Mouse (Mus musculus): ENCODE measurements around the gene Rhox4c.
"Not testable (repeated sequence)": the region's sequence is repeated elsewhere in the genome, so short reads cannot be mapped to it uniquely, and the experiment has no call there.

The Rhox4c gene

GRCm38 (mm10) chrX:37480037-37480436 is at the start of gene Rhox4c:
Gene Rhox4c (plus strand): TSS chrX:37480337.
- not testable (repeated sequence) for DNase-seq

- DNase-seq = not testable (repeated sequence)
Measured at GRCm38 (mm10) chrX:37432194-37432593, 47.9 kb upstream of the Rhox4c start, which contains the start of gene Rhox4b. Gene Rhox4b (plus strand): TSS chrX:37432494.

- DNase-seq = not testable (repeated sequence)
Measured at GRCm38 (mm10) chrX:37453380-37453779, 26.8 kb upstream of the Rhox4c start, which contains the start of gene Rhox2c. Gene Rhox2c (plus strand): TSS chrX:37453680.

- not testable (repeated sequence) for DNase-seq
Measured at GRCm38 (mm10) chrX:37458285-37458684, 21.9 kb upstream of the Rhox4c start, which contains the start of gene Rhox3c. Gene Rhox3c (plus strand): TSS chrX:37458585.

- not testable (repeated sequence) for DNase-seq
Measured at GRCm38 (mm10) chrX:37514059-37514458, 33.9 kb downstream of the Rhox4c start, which contains the start of gene Rhox4d. Gene Rhox4d (plus strand): TSS chrX:37514359.

GRCm38 (mm10) chrX:37530152-37530551 is 50.0 kb downstream of the Rhox4c start, which contains the start of gene Rhox2e:
Gene Rhox2e (plus strand): TSS chrX:37530452.
- DNase-seq = not testable (repeated sequence)
